Mouse (Mus musculus) CH12.LX (cell line): ENCODE measurements around the gene D830030K20Rik. TPM values are rescaled to one million over a fixed set of nuclear protein-coding genes. Genes with fewer than 3 reads are reported as not detected.
"Not testable (repeated sequence)": the region's sequence is repeated elsewhere in the genome, so short reads cannot be mapped to it uniquely, and the experiment has no call there.

Source experiments
- DNase-seq: peaks from one replicate; pipeline ENCODE4 v3.0.0-alpha.2; 2013; ENCODE audit errors: extremely low read depth
- H3K27ac ChIP-seq: 2 replicates; pipeline ENCODE4 v1.5.1; 2012; ENCODE audit warnings: low read depth, mild to moderate bottlenecking, control low read depth, moderate library complexity; ENCODE audit not compliant: insufficient read depth
- H3K27me3 ChIP-seq: replicated peaks from 2 replicates; pipeline ENCODE3; 2012; ENCODE audit warnings: inconsistent platforms
- H3K36me3 ChIP-seq, 2 experiments: replicated peaks in 1 of 2; 2 replicates each; pipeline versions ENCODE3 to v1.6.1; 2012; ENCODE audit warnings: inconsistent platforms in 1 of 2, low read length in 1 of 2, mild to moderate bottlenecking in 1 of 2, mixed read lengths in 1 of 2, moderate library complexity in 1 of 2; ENCODE audit not compliant: control insufficient read depth in 1 of 2, insufficient read depth in 1 of 2
- H3K4me1 ChIP-seq, 2 experiments: 2 replicates each; pipeline ENCODE4 v1.6.1; 2012; ENCODE audit warnings: inconsistent platforms in 1 of 2, moderate library complexity in 1 of 2; ENCODE audit not compliant: insufficient read depth in 2 of 2, control insufficient read depth in 1 of 2
- H3K4me2 ChIP-seq: 2 replicates; pipeline ENCODE4 v1.6.1; 2012; ENCODE audit warnings: low read depth, mild to moderate bottlenecking, control low read depth; ENCODE audit not compliant: poor library complexity, insufficient read depth, severe bottlenecking
- H3K4me3 ChIP-seq, 3 experiments: fragments of 150-350 bp in 1 of 3; sonication (generic) in 1 of 3; replicated peaks in 1 of 3; 2 replicates each; pipeline versions ENCODE3 to v1.5.1; 2011 to 2012; ENCODE audit warnings: low read depth in 2 of 3, low read length in 2 of 3, mild to moderate bottlenecking in 2 of 3, moderate library complexity in 2 of 3, control low read depth in 1 of 3, improper control_type of control experiment in 1 of 3, inconsistent platforms in 1 of 3, mixed read lengths in 1 of 3; ENCODE audit not compliant: poor library complexity in 1 of 3
- H3K79me2 ChIP-seq: replicated peaks from 2 replicates; pipeline ENCODE4 v1.6.1; 2012; ENCODE audit warnings: mild to moderate bottlenecking, moderate library complexity; ENCODE audit not compliant: control insufficient read depth, poor library complexity, insufficient read depth, severe bottlenecking; ENCODE audit errors: extremely low read depth
- H3K9ac ChIP-seq: 2 replicates; pipeline ENCODE4 v1.6.1; 2012; ENCODE audit warnings: low read depth, mild to moderate bottlenecking, control low read depth, moderate library complexity; ENCODE audit not compliant: insufficient read depth
- H3K9me3 ChIP-seq: replicated peaks from 2 replicates; pipeline ENCODE3; 2012; ENCODE audit warnings: low read length, inconsistent platforms, mixed read lengths
- dilution Hi-C: fragments of 300-500 bp; cut with MboI; formaldehyde crosslinking; loops from 2 replicates; pipeline ENCODE4 v1.14.3; 2020; ENCODE audit warnings: low sequenced_read_pairs; ENCODE audit not compliant: extremely low pct_unique_long_range_greater_than_20kb, extremely low pct_ligation_motif_present
- in situ Hi-C: fragments of 300-500 bp; cut with MboI; formaldehyde crosslinking; loops from 3 replicates; pipeline ENCODE4 v1.14.3; 2019; ENCODE audit warnings: low sequenced_read_pairs, low pct_ligation_motif_present, low pct_unique_long_range_greater_than_20kb, mixed read lengths
- polyA plus RNA-seq: library from polyadenylated mRNA; unstranded; fragments of >175 nt; gene quantifications from 2 replicates; pipeline ENCODE4 v1.2.1, GENCODE M21; 2012; ENCODE audit warnings: low read depth; ENCODE audit not compliant: insufficient read length
- total RNA-seq, 2 experiments: library from RNA; depleted of rRNA; stranded (reverse); fragments of 300-350 nt in 1 of 2; fragments of >200 nt in 1 of 2; gene quantifications; 2 replicates each; pipeline ENCODE4 v1.2.3; 2012 to 2014

D830030K20Rik gene
- total RNA-seq (2012; rRNA removed), result not detected in 2 replicates
- not detected in 2 replicates for total RNA-seq (2014; rRNA removed)
- polyA plus RNA-seq, result 0.29 TPM in 1 of 2 replicates, not detected in the other

DNA sequence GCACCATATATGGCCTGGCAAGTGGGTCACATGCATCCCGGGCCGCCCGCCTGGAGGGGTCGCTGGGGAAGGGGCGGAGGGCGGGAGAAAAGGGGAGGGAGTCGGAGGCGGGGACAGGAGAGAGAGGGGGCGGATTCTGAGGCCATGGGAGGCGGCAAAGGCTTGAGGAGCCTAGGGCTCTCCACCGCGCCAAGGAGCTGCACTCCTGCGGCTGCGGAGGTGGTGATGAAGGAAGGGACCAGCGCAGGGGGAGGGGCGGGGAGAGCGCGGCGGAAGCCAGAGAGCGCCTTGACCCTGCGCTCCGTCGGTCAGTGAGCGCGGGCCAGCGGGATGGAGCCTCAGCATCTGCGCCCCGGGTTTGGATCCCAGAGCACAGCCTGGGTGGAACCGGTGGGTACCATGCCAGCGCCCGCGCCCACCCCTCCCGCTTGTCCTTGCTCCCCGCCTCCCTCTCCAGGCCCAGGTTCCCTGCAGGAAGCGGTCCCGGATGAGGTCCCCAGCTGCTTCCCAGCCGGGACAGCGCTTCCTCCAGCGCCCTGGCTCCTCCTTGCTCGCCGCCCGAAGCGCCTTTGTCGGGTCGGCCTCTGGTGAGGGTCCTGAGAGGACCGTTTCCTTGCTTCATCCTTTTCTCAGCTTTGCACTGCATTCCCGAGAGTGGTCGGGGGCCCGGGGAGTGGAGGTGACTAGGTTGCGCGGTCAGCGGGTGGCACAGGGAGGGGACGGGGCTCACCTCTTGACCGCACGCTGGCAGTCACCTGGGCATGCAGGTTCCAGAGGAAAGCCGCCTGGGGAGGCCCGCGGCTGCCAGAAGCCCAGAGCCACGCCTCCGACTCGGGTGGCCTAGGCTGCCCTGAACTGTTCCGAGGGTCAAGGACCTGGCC lies at the start of gene D830030K20Rik:
Gene D830030K20Rik, plus strand, starts transcription at position 217 of the 881 bp plus-strand sequence.
- H3K4me3 ChIP-seq, H3K4me1 ChIP-seq, dilution Hi-C loops, DNase-seq, H3K4me2 ChIP-seq, H3K79me2 ChIP-seq, H3K27ac ChIP-seq, H3K9ac ChIP-seq, in situ Hi-C loops, H3K9me3 ChIP-seq, H3K27me3 ChIP-seq, H3K36me3 ChIP-seq: not testable (repeated sequence)

DNA sequence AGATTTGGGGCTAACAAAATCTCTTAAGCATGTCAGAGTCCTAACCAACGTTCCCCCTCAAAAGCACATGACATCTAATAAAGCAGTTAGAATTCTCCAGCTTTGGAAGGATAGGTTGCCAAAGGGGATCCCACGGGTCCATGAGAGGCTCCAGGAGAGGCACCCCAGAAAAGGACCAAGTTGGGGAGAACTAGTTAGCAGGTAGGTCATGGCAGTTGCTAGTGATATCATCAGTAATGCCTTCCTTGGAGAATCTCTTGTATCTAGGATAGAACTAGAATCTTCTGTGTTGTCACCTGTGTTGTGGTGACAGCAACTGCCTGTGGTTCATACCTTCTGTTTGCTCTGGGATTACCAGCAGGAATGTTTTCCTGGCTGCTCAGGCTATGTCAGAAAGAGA lies 20.3 kb upstream of the D830030K20Rik start, which contains the start of gene Gm5795:
Gene Gm5795, plus strand, starts transcription at position 301 of the 400 bp plus-strand sequence.
- H3K9me3 ChIP-seq, H3K4me2 ChIP-seq, H3K4me1 ChIP-seq, H3K27me3 ChIP-seq, H3K4me3 ChIP-seq, H3K79me2 ChIP-seq, H3K27ac ChIP-seq, dilution Hi-C loops, DNase-seq, in situ Hi-C loops, H3K9ac ChIP-seq, H3K36me3 ChIP-seq: not testable (repeated sequence)

DNA sequence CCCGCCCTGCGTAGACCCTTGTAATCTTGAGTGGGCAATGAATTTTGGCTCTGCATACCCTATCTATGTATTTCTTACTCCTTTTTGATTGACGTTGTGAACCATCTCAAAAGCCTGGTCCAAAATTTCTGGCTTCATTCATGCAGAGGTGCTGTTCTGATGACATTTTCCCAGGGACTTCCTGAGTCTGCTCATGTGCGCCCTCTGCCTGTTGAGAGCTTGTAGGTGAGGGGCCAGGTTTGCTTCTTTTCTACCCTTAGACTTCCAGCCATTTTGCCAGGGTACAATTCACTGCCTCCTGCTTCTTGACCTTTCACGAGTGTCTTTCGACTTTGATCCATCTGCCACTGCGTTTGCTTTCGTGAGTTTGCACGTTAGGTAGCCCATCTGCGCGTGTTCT lies 1.1 kb downstream of the D830030K20Rik start:
- H3K9me3 ChIP-seq, in situ Hi-C loops, H3K4me2 ChIP-seq, H3K27ac ChIP-seq, dilution Hi-C loops, H3K9ac ChIP-seq, H3K27me3 ChIP-seq, DNase-seq, H3K4me3 ChIP-seq, H3K79me2 ChIP-seq, H3K36me3 ChIP-seq, H3K4me1 ChIP-seq: not testable (repeated sequence)

DNA sequence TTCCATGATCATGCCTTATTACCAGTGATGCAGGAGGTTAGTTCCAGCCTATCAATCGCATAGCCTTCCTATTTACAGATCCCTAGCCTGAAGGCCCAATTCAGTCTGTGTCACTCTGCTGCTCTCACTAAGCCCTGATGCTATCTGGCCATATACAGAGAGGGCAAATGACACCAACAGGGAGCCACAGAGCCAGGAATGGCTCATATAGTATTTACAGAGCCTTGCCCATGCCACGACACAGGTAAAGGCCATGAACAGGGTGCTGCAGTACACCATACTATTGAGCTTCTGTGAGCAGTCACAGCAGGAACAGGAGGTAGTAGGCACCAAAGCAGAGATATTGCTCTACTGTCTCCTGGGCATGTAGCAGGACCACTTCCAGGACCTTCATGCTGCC lies 54.2 kb downstream of the D830030K20Rik start:
- H3K9me3 ChIP-seq, H3K27me3 ChIP-seq, H3K27ac ChIP-seq, in situ Hi-C loops, H3K36me3 ChIP-seq, dilution Hi-C loops, H3K9ac ChIP-seq, H3K4me1 ChIP-seq, DNase-seq, H3K79me2 ChIP-seq, H3K4me2 ChIP-seq, H3K4me3 ChIP-seq: not testable (repeated sequence)

Other genes with a start within 250 kb of the D830030K20Rik start
- gene Gm2888, start 178.5 kb upstream of the D830030K20Rik start, total RNA-seq (2012; rRNA removed), result not detected in 2 replicates
- not detected in 2 replicates for gene Gm2888, start 178.5 kb upstream of the D830030K20Rik start, total RNA-seq (2014; rRNA removed)
- gene Gm2888, start 178.5 kb upstream of the D830030K20Rik start, polyA plus RNA-seq, result not detected in 2 replicates
- gene Gm2897, start 159.2 kb upstream of the D830030K20Rik start, total RNA-seq (2012; rRNA removed), result not detected in 2 replicates
- not detected in 2 replicates for gene Gm2897, start 159.2 kb upstream of the D830030K20Rik start, total RNA-seq (2014; rRNA removed)
- gene Gm2897, start 159.2 kb upstream of the D830030K20Rik start, polyA plus RNA-seq, result not detected in 2 replicates
- not detected in 2 replicates for gene Gm10340, start 74.5 kb upstream of the D830030K20Rik start, total RNA-seq (2012; rRNA removed)
- gene Gm10340, start 74.5 kb upstream of the D830030K20Rik start, total RNA-seq (2014; rRNA removed), result not detected in 2 replicates
- not detected in 2 replicates for gene Gm10340, start 74.5 kb upstream of the D830030K20Rik start, polyA plus RNA-seq
- gene Gm5795, start 20.2 kb upstream of the D830030K20Rik start, total RNA-seq (2012; rRNA removed), result not detected in 2 replicates
- gene Gm5795, start 20.2 kb upstream of the D830030K20Rik start, total RNA-seq (2014; rRNA removed), result not detected in 2 replicates
- not detected in 2 replicates for gene Gm5795, start 20.2 kb upstream of the D830030K20Rik start, polyA plus RNA-seq
- not detected in 2 replicates for gene Gm2956, start 124.1 kb downstream of the D830030K20Rik start, total RNA-seq (2012; rRNA removed)
- gene Gm2956, start 124.1 kb downstream of the D830030K20Rik start, total RNA-seq (2014; rRNA removed), result not detected in 2 replicates
- not detected in 2 replicates for gene Gm2956, start 124.1 kb downstream of the D830030K20Rik start, polyA plus RNA-seq
- not detected in 2 replicates for gene Gm10413, start 186.6 kb downstream of the D830030K20Rik start, total RNA-seq (2012; rRNA removed)
- gene Gm10413, start 186.6 kb downstream of the D830030K20Rik start, total RNA-seq (2014; rRNA removed), result not detected in 2 replicates
- not detected in 2 replicates for gene Gm10413, start 186.6 kb downstream of the D830030K20Rik start, polyA plus RNA-seq
- not detected in 2 replicates for gene Gm10409, start 204.1 kb downstream of the D830030K20Rik start, total RNA-seq (2012; rRNA removed)
- gene Gm10409, start 204.1 kb downstream of the D830030K20Rik start, total RNA-seq (2014; rRNA removed), result not detected in 2 replicates
- not detected in 2 replicates for gene Gm10409, start 204.1 kb downstream of the D830030K20Rik start, polyA plus RNA-seq
- gene Gm3005, start 219.6 kb downstream of the D830030K20Rik start, total RNA-seq (2012; rRNA removed), result not detected in 2 replicates
- gene Gm3005, start 219.6 kb downstream of the D830030K20Rik start, total RNA-seq (2014; rRNA removed), result not detected in 2 replicates
- gene Gm3005, start 219.6 kb downstream of the D830030K20Rik start, polyA plus RNA-seq, result 0.16 TPM in 1 of 2 replicates, not detected in the other
- not detected in 2 replicates for gene Gm10408, start 240.9 kb downstream of the D830030K20Rik start, total RNA-seq (2012; rRNA removed)
- gene Gm10408, start 240.9 kb downstream of the D830030K20Rik start, total RNA-seq (2014; rRNA removed), result not detected in 2 replicates
- gene Gm10408, start 240.9 kb downstream of the D830030K20Rik start, polyA plus RNA-seq, result not detected in 2 replicates